Mouse (Mus musculus) ES-Bruce4 (cell line): ENCODE results near the gene Akap6. TPM values are rescaled to one million over a fixed set of nuclear protein-coding genes. Genes with fewer than 3 reads are reported as not detected.
"Not testable (repeated sequence)": the region's sequence is repeated elsewhere in the genome, so short reads cannot be mapped to it uniquely, and the experiment has no call there.

Source experiments
- H3K27ac ChIP-seq: 2 replicates; pipeline ENCODE4 v1.5.1; 2012; ENCODE audit warnings: low read length, inconsistent platforms; ENCODE audit not compliant: insufficient read depth
- H3K27me3 ChIP-seq: 2 replicates; pipeline ENCODE4 v1.6.1; 2012; ENCODE audit warnings: mild to moderate bottlenecking, low read length, inconsistent platforms; ENCODE audit not compliant: control insufficient read depth, poor library complexity, insufficient read depth, severe bottlenecking
- H3K36me3 ChIP-seq: 2 replicates; pipeline ENCODE4 v1.6.1; 2012; ENCODE audit warnings: inconsistent platforms, mild to moderate bottlenecking, low read length, moderate library complexity; ENCODE audit not compliant: control insufficient read depth, poor library complexity, insufficient read depth, severe bottlenecking
- H3K4me1 ChIP-seq: one replicate; pipeline ENCODE4 v1.8.1; 2011; ENCODE audit warnings: low read length; ENCODE audit not compliant: control insufficient read depth, insufficient read depth
- H3K4me3 ChIP-seq: 2 replicates; pipeline ENCODE4 v1.5.1; 2011; ENCODE audit warnings: low read depth, mild to moderate bottlenecking, low read length
- H3K9ac ChIP-seq: 2 replicates; pipeline ENCODE4 v1.6.1; 2012; ENCODE audit warnings: low read depth, mild to moderate bottlenecking, inconsistent platforms; ENCODE audit not compliant: poor library complexity, severe bottlenecking
- H3K9me3 ChIP-seq: replicated peaks from 2 replicates; pipeline ENCODE4 v1.6.1; 2012; ENCODE audit warnings: mild to moderate bottlenecking, low read length, inconsistent platforms; ENCODE audit not compliant: control insufficient read depth, poor library complexity, insufficient read depth, severe bottlenecking
- CTCF ChIP-seq: IDR thresholded peaks from one replicate; pipeline ENCODE4 v1.8.1; 2011; ENCODE audit warnings: low read depth, low read length
- EP300 ChIP-seq: IDR thresholded peaks from 2 replicates; pipeline ENCODE4 v1.6.1; 2011; ENCODE audit warnings: low read depth, low read length; ENCODE audit not compliant: insufficient read depth
- POLR2A ChIP-seq: IDR thresholded peaks from one replicate; pipeline ENCODE4 v1.8.1; 2011; ENCODE audit warnings: low read length; ENCODE audit not compliant: insufficient read depth
- polyA plus RNA-seq: library from polyadenylated mRNA; stranded (reverse); fragments of >200 nt; gene quantifications from 2 replicates; pipeline ENCODE4 v1.2.4, GENCODE M21; 2011; ENCODE audit warnings: low read depth; ENCODE audit not compliant: missing spikeins, insufficient read depth, insufficient read length

Gene Akap6
- polyA plus RNA-seq, 1 experiment: 0.06 TPM

GRCm38 (mm10) chr12:52704810-52705209 is 5.6 kb downstream of the Akap6 start:
- Histone ChIP-seq H3K27me3 (no peaks in the 10 kb centered on the region), H3K27ac (no peak overlapping the region), H3K9ac (no peak overlapping the region), H3K36me3 (no peaks in the 10 kb centered on the region), H3K4me1 (no peaks in the 10 kb centered on the region), H3K9me3 (no peaks in the 10 kb centered on the region), H3K4me3 (no peak overlapping the region)
- TF ChIP-seq POLR2A (no peak), EP300 (no peak), CTCF (no peak)

DNA sequence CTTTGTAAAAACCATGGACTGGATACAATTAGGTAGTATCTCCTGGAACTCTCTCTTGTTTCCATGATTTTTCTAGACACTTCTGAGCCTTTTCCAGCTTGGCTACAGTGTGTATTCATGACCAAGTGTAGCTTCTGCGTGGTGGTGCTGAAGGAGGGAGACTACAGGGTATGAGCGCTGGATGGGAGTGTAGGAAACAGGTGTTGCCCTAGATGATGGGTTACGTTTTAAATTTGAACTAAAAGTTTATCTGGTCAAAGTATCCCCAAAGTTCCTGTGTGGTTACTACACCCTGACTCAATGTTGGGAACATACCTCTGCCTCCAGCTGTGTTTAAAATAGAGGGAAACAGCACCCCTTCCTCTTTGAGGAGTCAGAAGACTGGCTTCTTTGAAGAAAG is 12.2 kb downstream of the Akap6 start:
- Histone ChIP-seq H3K9ac (no peak overlapping the region), H3K9me3 (no peaks in the 10 kb centered on the region), H3K4me3 (no peak overlapping the region), H3K36me3 (no peaks in the 10 kb centered on the region), H3K4me1 (no peaks in the 10 kb centered on the region), H3K27ac (no peak overlapping the region), H3K27me3 (no peaks in the 10 kb centered on the region)
- TF ChIP-seq EP300: no peak
- TF ChIP-seq POLR2A: no peak
- TF ChIP-seq CTCF: no peak

GRCm38 (mm10) chr12:52711857-52712640 is 12.9 kb downstream of the Akap6 start:
- Histone ChIP-seq H3K9ac (no peak overlapping the region), H3K27me3 (no peaks in the 10 kb centered on the region), H3K4me1 (no peaks in the 10 kb centered on the region), H3K27ac (no peak overlapping the region), H3K4me3 (no peak overlapping the region), H3K9me3 (no peaks in the 10 kb centered on the region), H3K36me3 (no peaks in the 10 kb centered on the region)
- TF ChIP-seq EP300: no peak
- TF ChIP-seq CTCF: no peak
- TF ChIP-seq POLR2A: no peak

- H3K9ac ChIP-seq: no peak overlapping the region
- H3K4me3 ChIP-seq: no peak overlapping the region
- no peaks in the 10 kb centered on the region for H3K36me3 ChIP-seq
- H3K27me3 ChIP-seq: no peaks in the 10 kb centered on the region
- no peaks in the 10 kb centered on the region for H3K4me1 ChIP-seq
- TF ChIP-seq CTCF: no peak
- no peak for TF ChIP-seq POLR2A
- TF ChIP-seq EP300: no peak
- no peak overlapping the region for H3K27ac ChIP-seq
- no peaks in the 10 kb centered on the region for H3K9me3 ChIP-seq
Measured at GRCm38 (mm10) chr12:52718392-52718791, 19.2 kb downstream of the Akap6 start.

- H3K36me3 ChIP-seq: no peaks in the 10 kb centered on the region
- no peaks in the 10 kb centered on the region for H3K4me1 ChIP-seq
- H3K27me3 ChIP-seq: no peaks in the 10 kb centered on the region
- no peak for TF ChIP-seq CTCF
- no peak for TF ChIP-seq POLR2A
- no peak for TF ChIP-seq EP300
- H3K9me3 ChIP-seq: no peaks in the 10 kb centered on the region
- H3K27ac ChIP-seq: no peak overlapping the region
- H3K9ac ChIP-seq: no peak overlapping the region
- H3K4me3 ChIP-seq: no peak overlapping the region; the same call in 1 of the 2 replicates
Measured at GRCm38 (mm10) chr12:52719232-52719631, 20.0 kb downstream of the Akap6 start.

GRCm38 (mm10) chr12:52719681-52720080 is 20.5 kb downstream of the Akap6 start:
- no peak for TF ChIP-seq POLR2A
- TF ChIP-seq EP300: no peak
- TF ChIP-seq CTCF: no peak
- Histone ChIP-seq H3K9me3 (no peaks in the 10 kb centered on the region), H3K27me3 (no peaks in the 10 kb centered on the region), H3K27ac (no peak overlapping the region), H3K36me3 (no peaks in the 10 kb centered on the region), H3K4me3 (no peak overlapping the region), H3K4me1 (no peaks in the 10 kb centered on the region), H3K9ac (no peak overlapping the region)

GRCm38 (mm10) chr12:52724039-52724615 is 24.9 kb downstream of the Akap6 start:
- not testable (repeated sequence) for H3K27me3 ChIP-seq, H3K4me1 ChIP-seq, H3K9ac ChIP-seq, H3K4me3 ChIP-seq, H3K27ac ChIP-seq, H3K36me3 ChIP-seq, H3K9me3 ChIP-seq
